Mouse (Mus musculus) spleen, adult 2 months (tissue): ENCODE results near the gene Trank1. TPM values are rescaled to one million over a fixed set of nuclear protein-coding genes. Genes with fewer than 3 reads are reported as not detected.

Experiments used
- DNase-seq, 2 experiments: peaks; one replicate each; pipeline versions ENCODE4 v3.0.0 to v3.0.0-alpha.2; 2012 to 2021; ENCODE audit warnings: low spot score in 2 of 2, low read depth in 1 of 2
- H3K27ac ChIP-seq: fragments of 200-500 bp; 2 replicates; pipeline ENCODE4 v1.5.1; 2012; ENCODE audit warnings: low read length, inconsistent platforms; ENCODE audit not compliant: insufficient read depth
- H3K27me3 ChIP-seq: fragments of 200-500 bp; 2 replicates; pipeline ENCODE4 v1.6.1; 2012; ENCODE audit warnings: mild to moderate bottlenecking, moderate library complexity, low read length, inconsistent platforms; ENCODE audit not compliant: control insufficient read depth, insufficient read depth
- H3K36me3 ChIP-seq: fragments of 200-500 bp; 2 replicates; pipeline ENCODE4 v1.6.1; 2012; ENCODE audit warnings: mild to moderate bottlenecking, low read length, inconsistent platforms; ENCODE audit not compliant: control insufficient read depth, insufficient read depth
- H3K4me1 ChIP-seq: fragments of 200-500 bp; 2 replicates; pipeline ENCODE4 v1.6.1; 2011; ENCODE audit warnings: inconsistent platforms; ENCODE audit not compliant: control insufficient read depth, insufficient read depth, insufficient read length
- H3K4me3 ChIP-seq: fragments of 200-500 bp; 2 replicates; pipeline ENCODE4 v1.5.1; 2011; ENCODE audit warnings: mild to moderate bottlenecking, inconsistent platforms; ENCODE audit not compliant: insufficient read depth, insufficient read length; ENCODE audit errors: extremely low read depth
- CTCF ChIP-seq: fragments of 200-500 bp; IDR thresholded peaks from 2 replicates; pipeline ENCODE4 v1.5.1; 2011; ENCODE audit warnings: mild to moderate bottlenecking, inconsistent platforms; ENCODE audit not compliant: insufficient read depth, insufficient read length, insufficient replicate concordance; ENCODE audit errors: extremely low read depth
- POLR2A ChIP-seq: fragments of 200-500 bp; IDR thresholded peaks from 2 replicates; pipeline ENCODE4 v1.6.1; 2011; ENCODE audit warnings: low read depth, low read length, inconsistent platforms
- WGBS: fragments of 180-500 bp; shearing (Covaris S2); methylation state at CpG from one replicate; pipeline ENCODE4 v1.1.7; 2018; 5-methylcytosine and 5-hydroxymethylcytosine counted together
- polyA plus RNA-seq: library from polyadenylated mRNA; depleted of rRNA; stranded (reverse); fragments of >200 nt; gene quantifications from 2 replicates; pipeline ENCODE4 v1.2.3, GENCODE M21; 2012

The Trank1 gene
- polyA plus RNA-seq, 1 experiment, result not detected

GRCm38 (mm10) chr9:111351233-111351632 is 39.7 kb downstream of the Trank1 start:
- no peak for DNase-seq
- H3K36me3 ChIP-seq, result no peaks in the 10 kb centered on the region
- TF ChIP-seq CTCF (no peak), POLR2A (no peak)

GRCm38 (mm10) chr9:111351641-111352040 is 40.1 kb downstream of the Trank1 start:
- H3K4me1 ChIP-seq, result no peaks in the 10 kb centered on the region
- no peak overlapping the region for H3K4me3 ChIP-seq
- WGBS, result 74% methylated on average over 1 of the region's 1 CpGs
- TF ChIP-seq POLR2A, result no peak
- TF ChIP-seq CTCF, result no peak
- H3K27ac ChIP-seq, result no peak overlapping the region
- no peak for DNase-seq
- H3K36me3 ChIP-seq, result no peaks in the 10 kb centered on the region
- no peaks in the 10 kb centered on the region for H3K27me3 ChIP-seq

More at GRCm38 (mm10) chr9:111351233-111351632, 39.7 kb downstream of the Trank1 start:
- H3K27ac ChIP-seq, result no peak overlapping the region
- H3K4me3 ChIP-seq, result no peak overlapping the region
- WGBS, result 90% methylated on average over 7 of the region's 7 CpGs
- no peaks in the 10 kb centered on the region for H3K27me3 ChIP-seq
- H3K4me1 ChIP-seq, result no peaks in the 10 kb centered on the region

- 54% methylated on average over 3 of the region's 3 CpGs for WGBS
These were observed 41.1 kb downstream of the Trank1 start for GRCm38 (mm10) chr9:111352646-111353045.

GRCm38 (mm10) chr9:111355041-111355440 is 43.5 kb downstream of the Trank1 start:
- Histone ChIP-seq H3K27me3 (no peaks in the 10 kb centered on the region), H3K4me3 (no peak overlapping the region), H3K27ac (no peak overlapping the region), H3K4me1 (no peaks in the 10 kb centered on the region), H3K36me3 (no peaks in the 10 kb centered on the region)
- TF ChIP-seq POLR2A (no peak), CTCF (no peak)
- DNase-seq, result no peak
- WGBS, result 81% methylated on average over 4 of the region's 4 CpGs

More at GRCm38 (mm10) chr9:111352646-111353045, 41.1 kb downstream of the Trank1 start:
- Histone ChIP-seq H3K4me3 (no peak overlapping the region), H3K27me3 (no peaks in the 10 kb centered on the region), H3K36me3 (no peaks in the 10 kb centered on the region), H3K4me1 (no peaks in the 10 kb centered on the region), H3K27ac (no peak overlapping the region)
- TF ChIP-seq CTCF (no peak), POLR2A (no peak)
- no peak for DNase-seq

GRCm38 (mm10) chr9:111356386-111356785 is 44.8 kb downstream of the Trank1 start:
- 33% methylated on average over 3 of the region's 3 CpGs for WGBS
- no peak for TF ChIP-seq CTCF
- no peak for TF ChIP-seq POLR2A
- H3K4me1 ChIP-seq, result no peaks in the 10 kb centered on the region
- no peaks in the 10 kb centered on the region for H3K36me3 ChIP-seq
- no peak overlapping the region for H3K4me3 ChIP-seq
- no peaks in the 10 kb centered on the region for H3K27me3 ChIP-seq
- H3K27ac ChIP-seq, result no peak overlapping the region
- no peak for DNase-seq

GRCm38 (mm10) chr9:111363656-111364055 is 52.1 kb downstream of the Trank1 start:
- no peak overlapping the region for H3K4me3 ChIP-seq
- no peaks in the 10 kb centered on the region for H3K27me3 ChIP-seq
- TF ChIP-seq CTCF (no peak), POLR2A (no peak)
- no peak for DNase-seq
- H3K27ac ChIP-seq, result no peak overlapping the region
- no peaks in the 10 kb centered on the region for H3K4me1 ChIP-seq
- 64% methylated on average over 7 of the region's 7 CpGs for WGBS
- no peaks in the 10 kb centered on the region for H3K36me3 ChIP-seq

- Histone ChIP-seq H3K27me3 (no peaks in the 10 kb centered on the region), H3K36me3 (no peaks in the 10 kb centered on the region), H3K27ac (no peak overlapping the region), H3K4me3 (no peak overlapping the region), H3K4me1 (no peaks in the 10 kb centered on the region)
- no peak for DNase-seq
- TF ChIP-seq POLR2A, result no peak
- no peak for TF ChIP-seq CTCF
- WGBS, result 86% methylated on average over 2 of the region's 2 CpGs
These were observed 56.2 kb downstream of the Trank1 start for GRCm38 (mm10) chr9:111367713-111368112.
